Mouse (Mus musculus): ENCODE measurements around the gene Wipf2.

- TF ChIP-seq TAL1 (IDR thresholded peaks at IDR 0.05; ENCODE audit: low read length) (no peak), GATA1 (IDR thresholded peaks at IDR 0.05; ENCODE audit: low read length) (no peak)
These were observed 75.3 kb downstream of the Wipf2 start for GRCm38 (mm10) chr11:98938701-98939083.
